Mouse (Mus musculus) CH12.LX (cell line): ENCODE data around the gene Itgb2l.

Experiments
- BHLHE40 ChIP-seq: IDR thresholded peaks from 2 replicates; pipeline ENCODE4 v1.6.1; 2011; ENCODE audit warnings: mild to moderate bottlenecking, low read depth, low read length, improper control_type of control experiment
- CTCF ChIP-seq, 2 experiments: IDR thresholded peaks in 1 of 2; conservative IDR thresholded peaks in 1 of 2; 2 replicates each; pipeline ENCODE4 v1.5.1; 2011 to 2012; ENCODE audit warnings: low read depth in 2 of 2, low read length in 2 of 2, improper control_type of control experiment in 1 of 2, inconsistent platforms in 1 of 2, mild to moderate bottlenecking in 1 of 2, moderate library complexity in 1 of 2
- E2F4 ChIP-seq: IDR thresholded peaks from 2 replicates; pipeline ENCODE4 v1.6.1; 2011; ENCODE audit warnings: low read depth, low read length, improper control_type of control experiment; ENCODE audit not compliant: insufficient replicate concordance
- EP300 ChIP-seq: IDR thresholded peaks from 2 replicates; pipeline ENCODE4 v1.6.1; 2011; ENCODE audit warnings: low read length, improper control_type of control experiment
- HCFC1 ChIP-seq: IDR thresholded peaks from 2 replicates; pipeline ENCODE4 v1.6.1; 2012; ENCODE audit warnings: low read depth, mild to moderate bottlenecking, inconsistent platforms, low read length, improper control_type of control experiment
- IRF4 ChIP-seq: IDR thresholded peaks from 2 replicates; pipeline ENCODE4 v1.6.1; 2014; ENCODE audit warnings: low read depth, mild to moderate bottlenecking, inconsistent platforms, low read length, improper control_type of control experiment
- JUN ChIP-seq: IDR thresholded peaks from 2 replicates; pipeline ENCODE4 v1.6.1; 2011; ENCODE audit warnings: low read depth, mild to moderate bottlenecking, low read length, improper control_type of control experiment, moderate library complexity; ENCODE audit not compliant: insufficient read depth
- JUND ChIP-seq: conservative IDR thresholded peaks from 2 replicates; pipeline ENCODE4 v1.6.1; 2011; ENCODE audit warnings: low read depth, low read length, improper control_type of control experiment
- MAX ChIP-seq: IDR thresholded peaks from 2 replicates; pipeline ENCODE4 v1.6.1; 2011; ENCODE audit warnings: low read length, improper control_type of control experiment
- MEF2A ChIP-seq: IDR thresholded peaks from 2 replicates; pipeline ENCODE4 v1.6.1; 2014; ENCODE audit warnings: low read depth, mild to moderate bottlenecking, inconsistent platforms, low read length, improper control_type of control experiment, borderline replicate concordance
- NELFE ChIP-seq: IDR thresholded peaks from 2 replicates; pipeline ENCODE4 v1.6.1; 2011; ENCODE audit warnings: low read depth, low read length, improper control_type of control experiment
- PAX5 ChIP-seq: IDR thresholded peaks from 2 replicates; pipeline ENCODE4 v1.6.1; 2012; ENCODE audit warnings: low read length, inconsistent platforms, mixed read lengths
- POLR2A ChIP-seq: IDR thresholded peaks from 2 replicates; pipeline ENCODE4 v1.6.1; 2011; ENCODE audit warnings: low read depth, mild to moderate bottlenecking, improper control_type of control experiment, low read length
- USF2 ChIP-seq: conservative IDR thresholded peaks from 2 replicates; pipeline ENCODE4 v1.6.1; 2011; ENCODE audit warnings: low read depth, low read length, improper control_type of control experiment

GRCm38 (mm10) chr16:96429046-96429445, 14.4 kb downstream of the Itgb2l start:
- TF ChIP-seq MAX (no peak), CTCF (conservative IDR thresholded peaks at IDR 0.05 in 1 of 2, IDR thresholded peaks at IDR 0.05 in 1 of 2; ENCODE audit: low read depth in 2 of 2, low read length in 2 of 2) (no peak), POLR2A (no peak), HCFC1 (no peak), JUND (no peak), MEF2A (no peak), EP300 (no peak), JUN (no peak), BHLHE40 (no peak), IRF4 (no peak), E2F4 (no peak), PAX5 (no peak), NELFE (no peak), USF2 (no peak)
